Mouse (Mus musculus): ENCODE data around the gene Dnaja3.

- TF ChIP-seq CTCF (IDR thresholded peaks at IDR 0.05; ENCODE audit: low read depth) (no peak), EP300 (IDR thresholded peaks at IDR 0.05; ENCODE audit: low read depth) (no peak)
Observed at GRCm38 (mm10) chr16:4611193-4611592, 28.6 kb upstream of the Dnaja3 start.
